Mouse (Mus musculus) E14TG2a.4 (cell line): ENCODE measurements at regions not wholly inside any gene's neighbourhood (a gene's known extent, or its start where the extent isn't known, plus 50 kb on each side); places are given as distances from the start of the nearest gene placed in this dataset.

Source experiments
- CTCF ChIP-seq: conservative IDR thresholded peaks from 2 replicates; pipeline ENCODE4 v1.5.1; 2014; ENCODE audit warnings: low read length
- NANOG ChIP-seq: IDR thresholded peaks from 2 replicates; pipeline ENCODE4 v1.6.1; 2014; ENCODE audit warnings: borderline replicate concordance, low read length, mixed read lengths
- POU5F1 ChIP-seq: IDR thresholded peaks from 2 replicates; pipeline ENCODE4 v1.6.1; 2014; ENCODE audit warnings: low read length, borderline replicate concordance

DNA sequence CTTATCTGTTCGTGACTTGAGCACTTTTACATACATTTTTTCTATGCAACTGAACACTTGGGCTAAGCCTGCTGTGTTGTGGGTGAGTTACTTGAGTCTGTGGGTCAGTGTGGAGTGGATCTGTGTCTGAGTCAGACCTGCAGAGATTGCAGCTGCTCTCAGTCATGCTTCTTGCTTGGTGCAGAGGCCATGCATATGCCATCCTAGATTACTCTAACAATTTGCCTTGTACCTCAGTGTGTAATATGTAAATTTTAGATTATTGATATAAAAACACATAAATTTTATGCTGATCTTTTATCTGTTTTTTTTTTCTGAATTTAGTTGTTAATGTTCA lies 326.2 kb downstream of the 1700129C05Rik start:
- no peak for TF ChIP-seq CTCF
- TF ChIP-seq POU5F1 = no peak
- no peak for TF ChIP-seq NANOG
